Mouse (Mus musculus) hindbrain, embryonic 13.5 days (tissue): Measurements from ENCODE around the gene Plppr3. TPM values are rescaled to one million over a fixed set of nuclear protein-coding genes. Genes with fewer than 3 reads are reported as not detected.
A peak's percentile ranks its signal among the peaks of the same experiment; 100 is the strongest.

ENCODE experiments used
- ATAC-seq: fragments of 200-750 bp; cut with Nextera tagmentation; 2 replicates; pipeline ENCODE4 v1.8.0; 2017; ENCODE audit warnings: moderate TSS enrichment; ENCODE audit not compliant: low FRiP score
- H3K27ac ChIP-seq: fragments of 300-500 bp; sonication (generic); 2 replicates; pipeline ENCODE4 v1.5.1; 2015; ENCODE audit warnings: inconsistent platforms, mild to moderate bottlenecking, moderate library complexity
- H3K27me3 ChIP-seq: fragments of 300-500 bp; sonication (generic); 2 replicates; pipeline ENCODE4 v1.6.1; 2015; ENCODE audit warnings: mild to moderate bottlenecking, inconsistent platforms
- H3K36me3 ChIP-seq: fragments of 300-500 bp; sonication (generic); 2 replicates; pipeline ENCODE4 v1.6.1; 2015; ENCODE audit warnings: mild to moderate bottlenecking, inconsistent platforms
- H3K4me1 ChIP-seq: fragments of 300-500 bp; sonication (generic); replicated peaks from 2 replicates; pipeline ENCODE4 v1.6.1; 2015; ENCODE audit warnings: inconsistent platforms
- H3K4me2 ChIP-seq: fragments of 300-500 bp; sonication (generic); 2 replicates; pipeline ENCODE4 v1.6.1; 2015; ENCODE audit warnings: inconsistent platforms, mild to moderate bottlenecking, moderate library complexity
- H3K4me3 ChIP-seq: fragments of 300-500 bp; sonication (generic); 2 replicates; pipeline ENCODE4 v1.5.1; 2015; ENCODE audit warnings: mild to moderate bottlenecking, inconsistent platforms
- H3K9ac ChIP-seq: fragments of 300-500 bp; sonication (generic); 2 replicates; pipeline ENCODE4 v1.6.1; 2015; ENCODE audit warnings: mild to moderate bottlenecking, inconsistent platforms
- H3K9me3 ChIP-seq: fragments of 300-500 bp; sonication (generic); 2 replicates; pipeline ENCODE4 v1.6.1; 2016; ENCODE audit warnings: inconsistent platforms
- whole genome bisulfite sequencing: fragments of 180-500 bp; shearing (Covaris S2); methylation state at CpG from one replicate; pipeline ENCODE4 v1.1.7; 2015; 5-methylcytosine and 5-hydroxymethylcytosine counted together
- polyA plus RNA-seq: library from polyadenylated mRNA; unstranded; fragments of >200 nt; fragmentation: Nextera tagmentation; extraction: Ambion mirVana; gene quantifications from 2 replicates; pipeline ENCODE4 v1.2.1, GENCODE M21; 2015

Plppr3 gene
- polyA plus RNA-seq, 1 experiment from 2014 or later, result 396 TPM

DNA sequence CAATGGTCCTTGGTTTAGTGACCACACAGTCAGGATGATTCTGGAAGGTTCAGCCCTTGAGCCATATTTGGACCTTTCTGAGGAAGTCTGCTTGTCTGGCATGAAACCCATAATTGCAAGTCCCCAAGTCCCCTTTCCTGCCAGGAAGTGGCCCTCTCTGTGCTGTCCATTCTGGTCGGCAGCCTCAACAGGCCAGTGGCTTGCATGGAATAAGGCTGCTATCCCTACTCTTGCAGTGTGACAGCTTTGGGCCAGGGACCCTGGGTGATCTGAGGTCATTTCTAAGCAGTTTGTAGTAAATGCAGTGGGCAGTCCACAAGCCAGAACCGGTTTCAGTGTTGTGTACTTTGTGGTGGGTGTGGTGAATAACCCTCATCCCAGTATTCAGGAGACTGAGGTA, 36.3 kb downstream of the Plppr3 start:
- WGBS, result 71% methylated on average over 2 of the region's 2 CpGs
- H3K36me3 ChIP-seq, result no peaks in the 10 kb centered on the region
- no peaks in the 10 kb centered on the region for H3K27me3 ChIP-seq
- no peak overlapping the region for H3K27ac ChIP-seq
- no peak overlapping the region for H3K4me3 ChIP-seq
- no peak overlapping the region for H3K4me2 ChIP-seq
- no peak overlapping the region for H3K9ac ChIP-seq
- H3K4me1 ChIP-seq, result peaks cover 22% of the 10 kb centered on the region
- peaks cover 3% of the 10 kb centered on the region; the same call in 1 of the 2 replicates for H3K9me3 ChIP-seq
- no peak for ATAC-seq

DNA sequence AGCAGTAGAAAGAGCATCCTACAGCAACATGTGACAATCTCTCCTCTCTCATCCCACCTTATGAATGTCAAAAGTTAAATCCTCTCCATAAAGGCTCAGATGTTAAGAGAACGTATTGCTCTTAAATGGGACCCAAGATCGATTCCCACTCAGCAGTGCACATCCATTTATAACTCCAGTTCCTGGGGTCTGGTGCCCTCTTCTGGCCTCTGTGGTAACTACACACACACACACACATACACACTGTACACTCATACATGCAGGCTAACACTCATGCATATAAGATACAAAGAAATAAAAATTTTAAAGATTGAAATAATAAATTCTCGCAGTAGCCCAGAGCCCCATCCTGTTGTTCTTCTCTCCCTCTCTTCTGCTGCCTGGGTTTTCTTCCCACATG, 37.5 kb downstream of the Plppr3 start:
- H3K36me3 ChIP-seq, result no peaks in the 10 kb centered on the region
- no peak for ATAC-seq
- peaks cover 3% of the 10 kb centered on the region; the same call in 1 of the 2 replicates for H3K9me3 ChIP-seq
- H3K27ac ChIP-seq, result no peak overlapping the region
- H3K27me3 ChIP-seq, result no peaks in the 10 kb centered on the region
- H3K4me3 ChIP-seq, result no peak overlapping the region
- H3K9ac ChIP-seq, result no peak overlapping the region
- no peak overlapping the region for H3K4me2 ChIP-seq
- WGBS, result 98% methylated on average over 3 of the region's 3 CpGs
- H3K4me1 ChIP-seq, result peaks cover 12% of the 10 kb centered on the region

DNA sequence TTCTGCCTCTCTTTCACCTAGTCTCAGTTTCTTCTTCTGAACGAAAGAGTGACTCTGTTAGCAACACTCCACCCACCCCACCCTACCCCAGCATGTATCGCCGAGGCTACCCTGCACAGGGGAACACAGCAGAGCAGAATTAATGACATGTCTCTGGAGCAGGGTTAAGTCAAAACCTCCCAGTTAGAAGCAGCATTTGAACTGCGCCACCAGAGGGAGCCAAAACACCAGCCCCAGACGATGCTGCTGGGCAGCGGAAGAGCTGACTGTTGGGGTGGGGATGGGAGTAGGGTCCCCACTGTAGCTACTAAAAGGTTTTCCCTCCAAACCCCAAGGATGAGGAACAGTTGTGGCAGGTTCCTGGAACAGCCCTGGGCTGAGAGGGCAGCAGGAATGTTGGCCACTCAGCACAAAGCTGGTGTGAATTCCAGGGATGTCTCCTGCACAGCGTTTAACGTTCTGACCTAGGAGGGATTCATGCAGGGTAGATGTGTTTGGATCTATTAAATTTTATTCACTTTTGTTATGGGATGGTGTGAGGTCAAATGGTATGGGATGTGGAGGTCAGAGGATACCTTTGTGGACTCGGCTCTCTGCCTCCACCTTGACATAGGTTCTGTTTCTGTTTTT, 39.5 kb downstream of the Plppr3 start:
- Histone ChIP-seq H3K9ac (0 out of 2 replicates have a peak overlapping the region, but pooled peaks have one; percentile 8), H3K36me3 (no peaks in the 10 kb centered on the region), H3K27ac (no peak overlapping the region), H3K27me3 (no peaks in the 10 kb centered on the region), H3K4me2 (no peak overlapping the region), H3K4me3 (no peak overlapping the region), H3K9me3 (peaks cover 3% of the 10 kb centered on the region; the same call in 1 of the 2 replicates), H3K4me1 (no peaks in the 10 kb centered on the region)
- peak; percentile 43; the same call in 1 of the 2 replicates for ATAC-seq
- 25% methylated on average over 9 of the region's 9 CpGs for WGBS

DNA sequence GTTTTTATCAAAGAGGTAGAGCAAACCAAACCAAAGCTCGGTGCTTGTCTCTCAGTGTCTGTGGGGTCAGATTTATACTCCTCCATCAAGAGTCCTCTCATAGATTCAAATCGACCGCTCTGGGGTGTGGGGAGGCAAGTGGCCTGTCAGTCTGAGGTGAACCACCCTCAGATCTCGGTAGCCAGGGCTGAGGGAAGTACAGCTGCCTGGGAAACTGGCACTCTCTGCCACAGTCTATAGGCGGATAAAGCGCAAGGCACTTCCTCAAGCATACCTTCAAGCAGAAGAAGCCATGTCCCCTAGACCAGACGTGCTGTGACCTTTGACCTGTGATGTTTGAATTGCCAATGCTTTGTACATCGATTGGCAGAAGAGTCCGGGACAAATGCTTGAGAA, 41.6 kb downstream of the Plppr3 start:
- H3K4me1 ChIP-seq, result no peaks in the 10 kb centered on the region
- ATAC-seq, result no peak
- H3K27me3 ChIP-seq, result no peaks in the 10 kb centered on the region
- no peak overlapping the region for H3K4me2 ChIP-seq
- no peak overlapping the region for H3K27ac ChIP-seq
- H3K9me3 ChIP-seq, result peaks cover 3% of the 10 kb centered on the region; the same call in 1 of the 2 replicates
- no peaks in the 10 kb centered on the region for H3K36me3 ChIP-seq
- 75% methylated on average over 9 of the region's 9 CpGs for WGBS
- H3K9ac ChIP-seq, result no peak overlapping the region
- no peak overlapping the region for H3K4me3 ChIP-seq

DNA sequence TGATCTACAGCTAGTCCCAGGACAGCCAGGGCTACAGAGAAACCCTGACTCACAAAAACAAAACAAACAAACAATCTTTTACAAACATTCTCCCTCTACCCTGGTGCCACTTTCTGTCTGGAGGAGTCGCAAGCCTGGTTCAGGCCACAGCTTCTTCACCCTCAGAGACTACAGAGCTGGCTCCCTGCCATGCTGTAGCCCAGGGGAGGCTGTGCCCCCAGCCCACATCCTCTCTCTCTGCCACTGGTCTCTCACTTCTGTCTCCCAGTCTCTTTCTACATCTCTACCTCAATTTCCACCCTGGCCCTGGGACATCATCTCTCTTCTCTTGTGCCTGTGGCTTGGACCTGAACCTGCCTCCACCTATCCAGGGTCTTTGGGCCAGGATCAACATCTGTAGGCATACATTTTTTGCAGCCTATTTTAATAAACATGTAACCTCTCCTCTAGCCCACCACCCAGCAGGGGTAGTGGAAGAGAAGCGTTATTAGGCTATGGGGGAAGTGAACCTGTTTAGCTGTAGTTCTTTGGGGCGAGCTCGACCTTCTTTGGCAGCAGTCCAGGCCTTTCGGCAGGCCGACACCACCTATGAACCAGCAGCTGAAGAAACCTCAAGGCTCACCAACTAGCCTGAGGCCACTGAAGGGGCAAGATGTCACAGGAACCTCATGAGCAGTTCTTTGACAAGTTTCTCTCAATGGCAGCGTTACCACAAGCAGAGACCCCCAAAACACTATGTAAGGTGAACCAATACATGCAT, 42.2 kb downstream of the Plppr3 start:
- no peaks in the 10 kb centered on the region for H3K36me3 ChIP-seq
- no peak overlapping the region for H3K4me2 ChIP-seq
- peak overlapping the region; percentile 25; the same call in 1 of the 2 replicates for H3K9ac ChIP-seq
- no peaks in the 10 kb centered on the region for H3K4me1 ChIP-seq
- no peaks in the 10 kb centered on the region for H3K27me3 ChIP-seq
- no peak overlapping the region for H3K4me3 ChIP-seq
- no peak overlapping the region for H3K27ac ChIP-seq
- peaks cover 3% of the 10 kb centered on the region; the same call in 1 of the 2 replicates for H3K9me3 ChIP-seq
- no peak for ATAC-seq
- 78% methylated on average over 7 of the region's 7 CpGs for WGBS

DNA sequence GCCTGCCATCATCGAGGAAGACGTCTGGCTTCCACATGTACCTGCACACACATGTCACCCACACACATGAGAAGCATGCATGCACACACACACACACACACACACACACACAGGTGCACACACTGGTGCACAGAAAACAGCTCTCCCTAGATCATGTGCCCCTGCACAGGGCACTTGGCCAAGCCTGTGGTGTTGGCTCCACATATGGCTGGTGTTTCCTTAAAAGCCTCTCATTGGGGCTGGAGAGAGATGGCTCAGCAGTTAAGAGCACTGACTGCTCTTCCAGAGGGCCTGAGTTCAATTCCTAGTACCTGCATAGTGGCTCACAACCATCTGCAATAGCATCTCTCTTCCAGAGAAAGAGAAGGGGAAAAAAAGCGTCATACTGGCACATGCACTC, 42.9 kb downstream of the Plppr3 start:
- H3K4me1 ChIP-seq, result no peaks in the 10 kb centered on the region
- no peak for ATAC-seq
- no peak overlapping the region for H3K4me2 ChIP-seq
- H3K27me3 ChIP-seq, result no peaks in the 10 kb centered on the region
- no peaks in the 10 kb centered on the region for H3K9me3 ChIP-seq
- 94% methylated on average over 3 of the region's 3 CpGs for WGBS
- H3K4me3 ChIP-seq, result no peak overlapping the region
- H3K9ac ChIP-seq, result peak overlapping the region; percentile 25; the same call in 1 of the 2 replicates
- no peaks in the 10 kb centered on the region for H3K36me3 ChIP-seq
- no peak overlapping the region for H3K27ac ChIP-seq

DNA sequence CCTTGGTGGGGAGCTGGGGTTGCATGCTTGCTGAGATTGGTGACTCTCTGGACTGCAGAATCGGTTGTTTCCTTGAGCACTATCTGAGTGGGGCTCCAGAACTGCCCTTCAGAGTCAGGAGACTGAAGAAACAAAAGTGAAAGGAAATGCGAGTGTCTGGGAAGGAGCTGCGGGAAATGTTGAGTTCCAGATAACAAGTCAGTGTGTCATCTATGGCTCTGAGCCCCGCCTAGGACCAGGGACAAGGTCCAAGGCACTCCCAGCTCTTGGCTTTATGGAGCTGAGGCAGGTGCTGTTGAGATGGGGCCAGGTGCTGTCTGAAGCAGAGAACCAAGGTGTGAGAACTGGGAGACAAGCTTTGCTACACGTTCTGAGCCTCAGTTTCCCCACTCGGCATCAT, 50.0 kb downstream of the Plppr3 start:
- peaks cover 8% of the 10 kb centered on the region for H3K4me1 ChIP-seq
- no peaks in the 10 kb centered on the region for H3K9me3 ChIP-seq
- no peak for ATAC-seq
- H3K4me2 ChIP-seq, result no peak overlapping the region
- 70% methylated on average over 6 of the region's 6 CpGs for WGBS
- H3K4me3 ChIP-seq, result no peak overlapping the region
- no peaks in the 10 kb centered on the region for H3K27me3 ChIP-seq
- H3K27ac ChIP-seq, result no peak overlapping the region
- peak overlapping the region; percentile 19; the same call in 1 of the 2 replicates for H3K9ac ChIP-seq
- H3K36me3 ChIP-seq, result peaks cover 22% of the 10 kb centered on the region

DNA sequence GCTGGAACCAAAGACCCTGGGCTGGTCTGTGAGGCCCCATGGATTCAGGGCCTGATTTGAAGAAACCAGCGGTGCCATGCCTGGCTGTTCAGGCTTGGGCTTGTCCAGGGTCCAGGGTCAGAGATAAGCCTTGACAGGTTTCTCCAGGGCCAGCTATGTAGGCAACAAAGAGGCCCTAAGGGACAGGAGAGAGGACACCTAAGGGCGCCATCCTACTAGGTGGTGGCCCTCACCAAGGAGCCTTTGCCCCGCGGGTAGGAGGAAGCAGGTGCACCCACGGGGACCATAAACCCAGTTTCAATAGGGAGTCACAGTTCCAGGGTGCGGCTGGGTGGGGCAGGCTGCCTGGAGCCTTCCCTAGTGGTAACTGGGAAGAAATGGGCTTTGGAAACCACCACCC, 51.4 kb downstream of the Plppr3 start:
- Histone ChIP-seq H3K27ac (peak overlapping the region; percentile 35; the same call in 1 of the 2 replicates), H3K4me3 (no peak overlapping the region), H3K4me2 (no peak overlapping the region), H3K4me1 (peaks cover 13% of the 10 kb centered on the region), H3K9me3 (no peaks in the 10 kb centered on the region), H3K36me3 (peaks cover 36% of the 10 kb centered on the region), H3K27me3 (no peaks in the 10 kb centered on the region), H3K9ac (peak overlapping the region; percentile 51; the same call in 1 of the 2 replicates)
- no peak for ATAC-seq
- 79% methylated on average over 6 of the region's 6 CpGs for WGBS

DNA sequence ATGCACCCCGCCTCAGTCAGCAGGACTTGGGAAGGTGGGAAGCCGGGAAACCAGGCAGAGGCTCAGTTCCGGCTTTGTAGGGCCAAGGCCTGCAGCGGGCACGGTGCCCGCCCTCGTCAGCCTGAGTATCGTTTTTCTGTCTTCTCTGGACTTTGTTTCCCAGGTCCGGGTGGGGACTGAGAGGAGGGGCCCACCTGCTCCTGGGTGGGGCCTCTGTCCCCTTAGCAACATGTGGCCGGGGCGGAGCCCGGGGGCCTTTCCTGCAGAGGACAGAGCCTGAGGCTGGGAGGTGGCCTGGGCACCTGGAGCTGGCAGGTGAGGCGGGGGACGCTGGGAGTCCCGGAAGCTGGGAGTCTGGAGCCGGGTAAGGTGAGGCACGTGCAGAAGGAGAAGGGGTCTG, 52.1 kb downstream of the Plppr3 start:
- ATAC-seq, result 0 out of 2 replicates have a peak, but pooled peaks have one; percentile 19
- H3K9ac ChIP-seq, result peak overlapping the region; percentile 29; the same call in 1 of the 2 replicates

DNA sequence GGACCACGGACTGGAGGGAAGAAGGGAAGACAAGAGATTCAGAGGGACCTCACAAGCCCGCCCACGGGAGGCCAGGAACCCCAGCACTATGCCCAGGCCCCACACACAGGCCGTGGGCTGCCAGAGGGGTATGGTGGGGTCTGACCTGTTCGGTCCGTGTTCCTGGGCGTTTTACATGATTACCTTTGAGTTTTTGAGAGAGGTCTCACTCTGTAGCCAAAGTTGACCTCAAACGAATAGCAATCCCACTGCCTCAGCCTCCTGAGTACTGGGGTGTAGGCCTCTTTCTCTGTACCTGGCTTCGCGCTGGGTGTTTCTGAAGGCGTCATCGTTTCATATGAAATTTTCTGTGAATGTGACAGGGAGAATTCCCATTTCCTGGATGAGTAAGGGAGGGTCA, 52.7 kb downstream of the Plppr3 start:
- Histone ChIP-seq H3K36me3 (peaks cover 46% of the 10 kb centered on the region), H3K4me1 (peaks cover 13% of the 10 kb centered on the region), H3K4me2 (no peak overlapping the region), H3K27me3 (no peaks in the 10 kb centered on the region), H3K4me3 (no peak overlapping the region), H3K27ac (peak overlapping the region; percentile 35; the same call in 1 of the 2 replicates), H3K9ac (peak overlapping the region; percentile 29; the same call in 1 of the 2 replicates), H3K9me3 (no peaks in the 10 kb centered on the region)
- no peak for ATAC-seq
- WGBS, result 92% methylated on average over 12 of the region's 12 CpGs

More for the DNA sequence above, 52.1 kb downstream of the Plppr3 start:
- H3K4me1 ChIP-seq, result peaks cover 13% of the 10 kb centered on the region
- H3K4me2 ChIP-seq, result no peak overlapping the region
- WGBS, result 38% methylated on average over 17 of the region's 17 CpGs
- H3K4me3 ChIP-seq, result no peak overlapping the region
- H3K27me3 ChIP-seq, result no peaks in the 10 kb centered on the region
- no peaks in the 10 kb centered on the region for H3K9me3 ChIP-seq
- peaks cover 40% of the 10 kb centered on the region for H3K36me3 ChIP-seq
- H3K27ac ChIP-seq, result peak overlapping the region; percentile 35

DNA sequence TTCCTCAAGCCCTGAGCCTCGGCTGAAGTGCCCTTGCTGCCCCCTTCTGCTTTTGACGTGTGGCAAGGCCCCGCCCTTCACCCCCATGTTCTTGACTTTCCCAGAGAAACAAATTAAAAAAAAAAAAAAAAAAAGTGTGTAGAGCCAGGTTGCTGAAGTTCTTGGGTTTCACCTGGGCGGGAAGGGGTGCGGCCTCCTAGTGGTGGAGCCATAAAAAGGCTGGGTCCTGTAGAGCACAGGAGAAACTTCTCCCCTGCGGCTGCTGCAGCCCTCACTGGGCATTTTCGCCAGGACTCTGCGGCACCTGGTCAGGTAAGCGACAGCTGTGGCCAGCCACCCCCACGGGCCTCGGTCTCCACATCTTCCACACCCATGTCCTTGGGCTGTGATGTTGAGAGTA, 53.7 kb downstream of the Plppr3 start, which contains the start of gene Misp:
Misp (plus strand) TSS at position 208 of the 400 bp plus-strand sequence.
- no peak for ATAC-seq
- Histone ChIP-seq H3K36me3 (peaks cover 56% of the 10 kb centered on the region), H3K9me3 (no peaks in the 10 kb centered on the region), H3K4me2 (no peak within 1 kb of the TSS), H3K4me1 (peaks cover 13% of the 10 kb centered on the region), H3K27me3 (no peaks in the 10 kb centered on the region), H3K9ac (no peak within 1 kb of the TSS), H3K27ac (no peak within 1 kb of the TSS), H3K4me3 (no peak within 1 kb of the TSS)
- WGBS, result 83% methylated on average over 11 of the region's 11 CpGs

DNA sequence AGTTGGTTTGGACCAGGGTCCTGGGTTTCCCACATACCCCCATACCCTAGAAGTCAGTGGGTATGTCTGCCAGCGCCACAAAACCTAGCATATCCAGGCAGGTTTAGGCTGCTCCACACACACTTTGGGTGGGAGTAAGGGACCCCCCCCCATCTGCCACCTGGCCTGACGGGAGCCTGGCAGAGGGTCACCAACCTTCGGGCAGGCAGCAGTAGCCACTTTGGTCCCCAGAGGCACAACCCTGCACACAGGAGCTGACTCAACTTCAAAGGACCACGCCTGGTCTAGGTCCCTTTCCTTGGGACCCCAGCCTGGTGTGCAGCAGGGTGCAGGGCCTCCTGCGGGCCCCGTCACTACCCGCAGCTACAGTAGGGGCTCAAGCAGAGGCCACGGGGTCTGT, 54.2 kb downstream of the Plppr3 start:
- Histone ChIP-seq H3K9me3 (no peaks in the 10 kb centered on the region), H3K4me1 (peaks cover 13% of the 10 kb centered on the region), H3K9ac (no peak overlapping the region), H3K27me3 (no peaks in the 10 kb centered on the region), H3K4me3 (no peak overlapping the region), H3K36me3 (peaks cover 61% of the 10 kb centered on the region), H3K4me2 (no peak overlapping the region), H3K27ac (no peak overlapping the region)
- ATAC-seq, result no peak
- WGBS, result 83% methylated on average over 8 of the region's 8 CpGs
